Mouse (Mus musculus) gastrocnemius, adult 18-20 months (tissue): ENCODE results near the gene Atp8a2. TPM values are rescaled to one million over a fixed set of nuclear protein-coding genes. Genes with fewer than 3 reads are reported as not detected.

ENCODE experiments used
- DNase-seq: peaks from one replicate; pipeline ENCODE4 v3.0.0; 2021; ENCODE audit warnings: low spot score
- long read RNA-seq, 2 experiments: library from polyadenylated mRNA; stranded (forward); transcript quantifications; one replicate each; pipeline ENCODE4 v2.0.0; 2021
- total RNA-seq, 2 experiments: library from RNA; stranded (reverse); gene quantifications; 2 replicates each; pipeline ENCODE4 v1.2.3; 2021

The Atp8a2 gene
- total RNA-seq = under 1 TPM; 0.64 TPM
- long read RNA-seq, experiment 1, partial matches to known transcripts = 0 of 1 reads
- long read RNA-seq, experiment 1, other reads (novel, unspliced or antisense) = 1 of 1 reads
- long read RNA-seq, experiment 2, partial matches to known transcripts = 0 of 4 reads
- long read RNA-seq, experiment 2, other reads (novel, unspliced or antisense) = 4 of 4 reads

DNA sequence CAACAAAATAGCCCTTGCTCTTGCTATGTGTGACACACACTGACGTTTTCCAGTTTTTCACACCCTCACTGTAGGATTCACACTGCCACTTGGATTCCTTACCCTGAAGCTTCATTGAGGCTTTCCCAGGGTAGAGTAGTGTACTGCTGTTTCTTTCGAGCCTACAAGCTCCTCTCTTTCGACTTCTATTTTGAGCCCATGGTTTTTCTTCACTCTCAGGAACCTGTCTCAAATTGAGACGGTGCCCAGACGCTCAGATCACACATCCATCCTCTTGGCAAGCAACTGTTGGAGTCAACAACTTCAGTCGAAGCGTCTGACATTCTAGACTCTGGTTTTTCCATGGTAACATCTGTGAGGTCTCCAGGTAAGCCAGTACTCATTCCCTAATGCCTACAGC lies at the start of gene Atp8a2:
TSS of gene Atp8a2 (minus strand) at position 296 of the 400 bp plus-strand sequence.
- DNase-seq = no peak

DNA sequence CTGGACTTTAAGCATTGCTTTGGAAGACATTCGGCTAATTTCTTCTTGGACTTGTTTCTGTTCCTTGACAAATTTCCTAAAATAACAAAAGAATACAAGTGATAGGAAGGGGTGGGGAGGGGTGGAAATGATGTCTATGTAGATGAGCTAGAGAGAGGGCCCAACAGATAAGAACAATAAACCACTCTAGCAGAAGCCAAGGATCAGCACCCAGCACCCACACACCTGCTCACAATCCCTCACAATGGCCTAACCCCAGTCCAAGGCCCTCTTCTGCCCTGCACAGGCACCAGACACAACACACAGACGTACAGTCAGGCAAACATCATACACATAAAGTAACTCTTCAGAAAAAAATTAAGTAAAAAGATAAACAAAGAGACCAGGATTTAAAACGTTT lies 41.6 kb upstream of the Atp8a2 start:
- DNase-seq = no peak

DNA sequence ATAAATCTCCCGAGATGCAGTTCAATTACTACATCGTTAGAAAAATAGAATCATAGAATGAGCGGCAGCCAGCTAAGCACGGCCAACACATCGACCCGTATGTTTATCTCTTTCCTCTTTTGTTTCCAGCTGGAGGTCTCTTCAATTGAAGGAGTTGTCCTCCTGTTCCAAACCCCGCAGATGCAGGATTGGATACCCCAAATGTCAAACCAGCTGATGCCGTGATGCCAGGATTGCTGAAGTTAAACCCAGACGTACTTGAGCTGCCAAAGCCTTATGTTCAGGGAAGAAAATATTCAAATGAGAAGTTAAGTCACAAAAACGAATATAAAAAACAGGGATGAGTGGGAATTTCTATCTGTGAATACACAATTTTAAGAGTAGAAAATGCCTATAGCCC lies 22.9 kb upstream of the Atp8a2 start:
- DNase-seq = no peak

DNA sequence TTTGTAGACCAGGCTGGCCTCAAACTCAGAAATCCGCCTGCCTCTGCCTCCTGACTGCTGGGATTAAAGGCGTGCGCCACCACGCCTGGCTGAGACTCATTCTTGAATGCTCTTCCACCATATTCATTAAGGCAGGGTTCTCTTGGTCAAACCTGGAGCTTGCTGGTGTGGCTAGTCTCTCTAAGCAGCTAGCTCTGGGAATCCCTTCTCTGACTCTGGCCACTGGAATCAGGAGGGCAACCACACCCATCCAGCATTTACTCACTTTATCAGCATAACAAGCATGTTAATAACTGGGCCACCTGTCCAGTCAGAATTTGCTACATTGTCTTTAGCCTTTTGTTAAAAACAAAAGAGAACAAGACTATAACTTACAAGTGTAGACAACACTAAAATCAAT lies 20.6 kb upstream of the Atp8a2 start:
- DNase-seq = no peak

DNA sequence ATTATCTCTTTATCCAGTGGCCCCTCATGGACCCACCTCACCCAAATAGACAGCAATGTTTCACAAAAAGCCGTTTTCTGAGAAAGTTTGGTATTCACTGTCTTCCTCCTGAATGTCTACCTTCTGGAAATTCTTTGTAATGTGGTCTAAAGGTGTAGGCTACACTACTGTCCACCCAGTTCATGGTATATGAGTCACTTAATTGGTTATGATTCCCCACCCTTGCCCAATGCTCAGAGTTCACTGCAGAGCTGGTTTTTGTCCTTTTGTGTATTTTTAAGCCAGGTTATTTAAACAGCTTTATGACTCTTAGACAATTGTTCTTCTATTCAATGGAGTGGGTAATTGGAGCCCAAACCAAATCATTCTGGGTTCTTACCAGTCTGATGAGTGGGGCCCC lies 19.1 kb upstream of the Atp8a2 start:
- DNase-seq = no peak

DNA sequence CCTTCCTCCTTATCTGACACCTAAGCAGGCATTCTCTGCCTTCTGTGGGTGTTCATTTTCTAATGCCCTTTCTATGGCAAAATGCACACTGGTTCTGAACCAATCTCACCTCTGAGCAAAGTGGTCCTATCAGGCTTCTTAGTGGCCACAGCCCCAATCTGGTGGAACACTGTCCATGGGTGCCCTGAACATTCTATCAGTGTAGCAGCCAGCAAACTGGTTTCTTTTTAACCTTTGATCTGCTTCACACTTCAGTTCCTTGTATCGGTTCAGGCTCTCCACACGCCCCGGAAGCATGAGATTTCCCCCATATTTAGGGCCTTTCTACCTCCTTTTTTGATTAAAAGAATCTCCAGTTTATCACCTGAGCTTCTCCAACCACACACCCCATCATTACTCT lies 18.0 kb upstream of the Atp8a2 start:
- DNase-seq = no peak

DNA sequence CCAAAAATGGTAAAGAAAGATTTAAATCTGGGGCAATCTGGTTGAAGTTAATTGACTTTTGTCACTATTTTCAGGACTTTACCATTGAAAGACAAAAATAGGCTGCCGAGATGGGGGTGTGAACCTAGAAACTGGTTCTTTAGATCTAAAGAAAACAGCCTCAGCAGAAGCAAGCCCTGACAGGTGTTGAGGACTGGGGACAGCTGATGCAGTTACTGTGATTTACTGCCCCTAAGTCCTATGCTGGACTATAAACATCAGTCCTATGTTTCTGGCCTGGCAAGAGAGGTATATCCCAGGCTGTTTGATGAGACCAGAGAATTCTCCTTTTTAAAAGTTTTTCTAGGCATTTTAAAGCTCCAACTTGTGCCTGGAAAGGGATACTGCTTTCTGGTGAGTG lies 17.1 kb upstream of the Atp8a2 start:
- no peak for DNase-seq

DNA sequence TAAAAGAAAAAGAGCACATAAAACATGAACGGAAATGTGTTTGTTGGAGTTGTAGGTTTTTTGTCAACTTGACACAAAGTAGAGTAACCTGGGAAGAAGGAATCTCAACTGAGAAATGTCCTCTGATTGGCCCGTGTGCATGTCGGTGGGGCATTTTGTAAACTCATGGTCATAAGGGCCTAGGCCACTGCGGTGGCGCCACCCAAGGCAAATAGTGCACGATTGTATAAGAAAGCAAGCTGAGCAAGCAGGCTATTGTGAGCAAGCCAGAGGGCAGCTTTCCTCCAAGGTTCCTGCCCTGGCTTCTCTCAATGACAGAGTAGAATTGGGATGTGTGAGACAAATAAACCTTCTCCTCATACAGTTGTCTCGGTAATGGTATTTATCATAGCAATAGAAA lies 12.2 kb upstream of the Atp8a2 start:
- DNase-seq = no peak

DNA sequence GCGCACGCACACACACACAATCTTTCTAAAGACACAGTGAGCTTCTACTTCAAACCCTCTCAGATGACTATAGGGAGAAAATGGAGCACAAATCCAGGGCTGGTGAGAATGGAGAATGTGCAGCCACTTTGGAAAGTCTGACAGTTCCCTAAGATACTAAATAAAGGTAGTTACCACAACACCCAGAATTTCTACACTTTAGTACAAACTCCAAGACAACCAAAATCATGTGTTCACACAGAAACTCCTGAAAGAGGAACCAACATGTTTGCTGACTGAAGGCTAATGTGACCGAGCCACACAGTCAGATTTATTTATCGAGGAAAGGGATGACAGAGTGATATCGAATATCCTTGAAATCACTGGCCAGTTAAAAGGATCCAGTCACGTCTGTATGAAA lies 8.0 kb upstream of the Atp8a2 start:
- DNase-seq = no peak

DNA sequence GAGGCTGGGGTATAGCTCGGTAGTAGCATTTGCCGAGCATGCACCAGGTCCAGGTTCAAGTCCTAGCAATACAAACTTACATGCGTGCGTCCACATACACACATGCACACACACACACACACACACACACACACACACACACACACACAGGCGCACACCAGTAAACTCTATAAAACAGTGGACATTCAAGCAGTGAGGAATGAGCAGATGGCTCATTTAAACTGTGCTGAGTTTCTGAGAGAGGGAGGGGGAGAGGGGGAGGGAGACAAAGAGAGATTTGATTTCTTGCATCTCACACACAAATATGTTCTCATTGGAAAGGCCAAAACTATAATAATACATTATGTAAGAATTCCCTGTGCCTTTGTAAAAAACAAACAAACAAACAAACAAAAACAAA lies 980 bp downstream of the Atp8a2 start:
- no peak for DNase-seq

DNA sequence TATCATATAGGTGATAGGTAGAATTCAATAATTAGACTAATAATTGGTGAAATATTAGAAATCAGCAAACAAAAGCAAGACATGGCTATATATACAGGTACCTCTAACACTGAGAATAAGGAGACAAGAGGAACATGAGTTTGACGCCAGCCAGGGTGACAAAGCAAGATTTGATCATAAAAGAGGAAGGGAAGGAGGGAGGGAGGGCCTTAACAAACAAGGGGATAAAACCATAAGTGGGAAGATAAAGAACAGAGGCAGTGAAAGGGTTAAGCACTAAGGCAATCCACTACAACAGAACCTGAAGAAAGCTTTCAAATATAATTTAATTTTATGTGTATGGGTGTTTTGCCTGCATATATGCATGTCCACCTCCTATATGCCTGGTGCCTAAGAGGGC lies 2.4 kb downstream of the Atp8a2 start:
- DNase-seq = no peak

DNA sequence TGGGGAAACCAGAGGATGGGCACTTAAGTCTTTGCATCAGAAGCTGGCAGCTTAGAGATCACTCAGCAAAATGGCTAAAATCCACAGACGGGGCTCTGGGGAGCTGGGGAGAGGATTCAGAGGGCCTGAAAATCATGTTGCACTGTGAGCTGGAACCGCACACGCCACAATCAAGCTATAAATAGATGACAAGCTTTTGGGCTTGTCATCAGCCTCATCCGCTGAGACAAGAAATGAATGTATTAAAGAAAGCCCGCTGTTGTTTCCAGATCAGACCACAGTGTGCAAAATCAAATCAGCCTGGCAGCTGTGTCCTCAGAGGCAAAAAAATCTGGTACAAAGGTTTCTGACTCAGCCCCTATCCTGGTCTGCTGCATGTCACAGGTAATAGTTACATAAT lies 7.2 kb downstream of the Atp8a2 start:
- DNase-seq = no peak

DNA sequence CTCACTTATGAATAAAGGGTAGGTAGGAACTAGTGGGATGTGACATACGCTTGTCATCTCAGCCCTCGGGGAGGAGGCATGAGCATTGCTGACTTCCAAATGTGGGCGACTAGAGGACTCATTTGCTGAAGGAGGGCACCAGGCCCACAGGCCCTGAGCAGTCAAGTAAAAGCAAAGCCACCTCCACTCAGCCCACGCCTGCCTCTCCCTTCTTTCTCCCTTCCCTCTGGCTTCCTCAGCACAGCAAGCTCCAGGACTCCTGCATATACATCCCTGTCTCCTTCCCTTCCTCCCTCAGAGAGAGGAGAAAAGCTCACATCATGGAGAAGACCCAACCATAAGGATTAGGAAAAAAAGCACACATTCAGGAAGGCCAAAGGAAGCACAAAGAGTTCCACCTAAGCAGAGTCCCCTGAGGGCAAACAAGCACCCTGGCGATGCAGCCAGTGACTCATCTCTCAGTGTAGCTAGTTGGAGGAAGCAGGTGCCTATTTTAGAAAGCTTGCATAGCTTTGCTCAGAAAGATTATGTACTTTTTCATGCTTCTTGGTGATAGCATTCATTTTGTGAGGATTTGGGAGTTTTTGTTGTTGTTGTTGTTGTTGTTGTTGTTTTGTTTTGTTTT lies 8.7 kb downstream of the Atp8a2 start:
- DNase-seq = no peak

DNA sequence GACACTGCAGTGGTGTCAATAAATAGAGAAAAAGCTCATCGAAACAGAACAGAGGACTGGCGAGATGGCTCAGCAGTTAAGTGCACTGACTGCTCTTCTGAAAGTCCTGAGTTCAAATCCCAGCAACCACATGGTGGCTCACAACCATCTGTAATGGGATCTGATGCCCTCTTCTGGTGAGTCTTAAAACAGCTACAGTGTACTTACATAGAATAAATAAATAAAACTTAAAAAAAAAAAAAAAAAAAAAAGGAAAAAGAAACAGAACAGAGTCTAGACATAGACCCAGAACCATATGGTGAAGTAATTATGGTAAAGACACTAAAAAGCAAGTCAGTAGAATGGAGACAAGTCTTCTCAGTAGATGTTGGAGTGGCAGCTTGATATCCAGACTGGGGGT lies 15.7 kb downstream of the Atp8a2 start:
- DNase-seq = no peak

DNA sequence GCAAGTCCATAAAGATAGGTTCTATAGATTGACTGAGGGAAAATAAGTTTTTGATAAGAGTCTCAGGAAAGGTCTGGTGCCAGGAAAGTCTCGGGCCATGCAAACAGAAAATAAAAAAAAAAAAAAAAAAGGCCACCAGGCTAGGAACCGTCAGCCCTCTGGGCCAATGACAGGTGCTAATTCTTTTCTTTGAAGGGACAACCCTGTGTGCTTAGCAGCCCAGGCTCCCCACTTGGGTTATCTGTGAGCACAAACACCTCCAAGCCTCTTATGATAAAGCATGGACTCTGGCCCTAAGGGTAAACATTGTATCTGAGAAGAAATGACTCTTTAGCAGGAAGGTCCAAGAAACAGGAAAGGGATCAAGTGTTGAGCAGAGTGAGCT lies 18.4 kb downstream of the Atp8a2 start:
- DNase-seq = no peak

DNA sequence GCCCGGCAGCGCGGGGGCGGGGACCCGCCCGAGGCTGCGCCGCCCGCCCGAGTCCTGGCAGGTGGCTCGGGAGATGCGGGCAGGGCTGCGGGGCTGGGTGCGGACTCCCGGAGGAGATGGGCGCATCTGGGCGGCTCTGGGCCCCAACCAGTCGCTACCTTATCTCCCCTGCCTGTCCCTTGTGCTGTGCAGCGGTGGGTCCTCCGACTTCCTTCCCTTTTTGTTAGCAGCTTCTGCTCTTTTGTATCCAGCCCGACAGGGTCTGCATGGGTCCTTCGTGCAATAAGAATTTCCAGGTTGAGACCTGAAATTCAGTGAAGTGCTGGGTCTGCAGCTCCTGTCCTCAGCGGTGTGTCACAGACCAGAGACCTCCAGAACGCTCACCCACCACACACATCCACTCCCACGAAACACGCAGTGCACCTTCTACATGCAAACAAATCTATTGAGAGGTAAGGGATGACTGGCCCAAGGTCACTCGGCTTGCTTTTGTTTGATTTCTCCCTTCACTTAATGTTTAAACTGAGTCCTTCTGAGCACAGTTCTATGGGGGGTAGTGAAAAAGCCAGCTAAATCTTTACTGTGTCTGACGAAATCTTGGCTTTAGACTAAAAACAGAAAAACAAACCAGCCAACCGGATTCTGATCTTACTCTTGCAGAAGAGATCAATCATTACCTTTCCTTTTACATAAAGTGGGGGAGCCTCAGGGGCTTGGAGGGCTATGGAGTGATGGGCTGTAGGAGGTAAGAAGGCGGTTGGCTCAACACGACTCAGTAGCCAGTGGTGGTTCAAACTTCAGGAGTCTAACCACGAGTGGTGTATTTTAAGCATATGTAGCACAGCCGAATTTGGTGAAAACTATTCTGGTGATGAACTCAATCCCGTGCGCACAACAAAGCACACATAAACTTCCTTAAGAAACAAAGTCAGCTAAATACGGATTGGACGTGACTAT lies 19.1 kb downstream of the Atp8a2 start:
- DNase-seq = no peak

DNA sequence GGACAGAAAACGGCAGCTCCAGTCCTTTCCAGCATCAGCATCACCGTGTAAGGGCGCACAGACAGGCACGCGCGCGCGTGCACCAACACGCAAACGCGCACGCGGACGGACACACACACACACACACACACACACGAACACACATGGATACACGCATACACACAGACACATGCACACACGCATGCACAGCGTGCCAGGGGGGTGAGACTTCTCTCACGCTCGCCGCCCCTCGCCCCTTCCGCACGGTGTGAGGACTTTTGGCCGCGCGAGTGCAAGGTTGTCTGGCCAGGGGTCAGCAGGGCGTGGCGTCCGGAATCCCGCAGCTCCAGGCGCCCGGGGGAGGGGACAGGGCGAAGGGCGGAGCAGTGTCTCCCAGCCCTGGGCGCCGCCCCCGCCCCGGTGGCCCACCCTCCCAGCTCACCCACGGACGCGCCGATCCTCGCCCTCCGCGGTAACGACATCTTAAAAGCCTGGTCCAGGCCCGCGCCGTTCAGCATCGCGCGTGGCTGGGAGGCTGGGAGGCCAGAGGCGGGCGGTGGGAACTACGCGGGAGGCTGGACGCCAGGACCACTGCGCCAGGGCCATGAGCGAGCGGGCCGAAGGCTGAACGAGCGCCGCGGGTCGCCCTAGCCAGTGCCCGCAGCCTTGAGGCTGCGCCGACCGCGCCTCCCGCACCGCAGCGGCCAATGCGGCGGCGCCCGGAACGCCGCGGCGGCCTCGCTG lies 19.9 kb downstream of the Atp8a2 start:
- DNase-seq = no peak

DNA sequence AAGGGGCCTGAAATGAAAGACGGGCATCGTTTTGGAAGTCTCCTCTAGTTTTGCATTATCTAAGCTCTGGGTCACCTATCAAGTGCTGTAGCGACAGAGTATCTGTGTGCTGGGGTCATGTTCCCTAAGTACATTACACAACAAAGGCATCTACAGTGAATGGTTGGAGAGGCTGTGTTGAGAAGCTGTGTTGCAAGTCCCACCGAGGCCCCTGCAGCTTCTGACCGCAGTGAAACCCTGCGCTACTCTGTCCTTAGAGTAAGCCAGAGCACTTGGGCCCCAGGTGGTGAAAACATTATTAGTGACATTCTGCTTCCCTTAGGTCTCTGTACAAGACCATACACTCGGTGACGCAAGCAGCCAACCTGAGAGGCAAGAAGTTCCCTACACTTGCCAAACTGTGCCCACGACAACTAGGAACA lies 20.5 kb downstream of the Atp8a2 start:
- DNase-seq = no peak

DNA sequence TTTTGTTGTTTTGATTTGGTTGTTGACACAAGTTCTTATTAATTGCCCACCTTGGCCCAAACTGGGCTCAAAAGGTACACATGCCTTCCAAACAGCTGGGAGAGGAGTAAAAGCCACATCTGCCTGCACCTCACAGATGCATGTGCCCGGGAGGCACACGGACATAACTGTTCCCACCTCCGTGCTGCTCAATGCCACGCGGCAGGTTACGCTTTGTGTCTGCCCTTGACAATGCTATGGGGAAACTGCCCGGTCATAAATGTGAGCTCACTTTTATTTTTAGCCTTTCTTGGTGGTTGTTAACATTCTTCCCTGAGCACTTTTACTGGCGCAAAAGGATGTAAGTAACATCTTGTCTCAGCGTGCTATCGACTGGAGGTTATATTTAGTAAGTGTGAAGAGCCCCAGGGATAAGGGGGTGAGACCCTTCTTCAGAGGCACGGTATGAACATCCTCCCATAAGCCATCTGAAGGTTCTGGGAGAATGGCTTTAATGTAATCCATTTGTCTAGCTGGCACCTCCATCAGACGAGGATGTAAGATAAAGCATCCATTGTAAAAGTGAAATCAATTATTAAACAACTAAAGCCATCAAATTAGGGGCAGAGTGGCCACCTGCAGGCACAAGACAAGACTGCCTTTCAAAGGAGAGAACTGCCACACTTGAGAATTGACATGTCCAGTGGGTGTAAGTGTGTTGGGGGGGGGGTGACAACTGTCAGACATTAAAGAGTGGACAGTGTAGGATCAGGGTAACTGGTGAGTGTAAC lies 24.5 kb downstream of the Atp8a2 start:
- DNase-seq = no peak

DNA sequence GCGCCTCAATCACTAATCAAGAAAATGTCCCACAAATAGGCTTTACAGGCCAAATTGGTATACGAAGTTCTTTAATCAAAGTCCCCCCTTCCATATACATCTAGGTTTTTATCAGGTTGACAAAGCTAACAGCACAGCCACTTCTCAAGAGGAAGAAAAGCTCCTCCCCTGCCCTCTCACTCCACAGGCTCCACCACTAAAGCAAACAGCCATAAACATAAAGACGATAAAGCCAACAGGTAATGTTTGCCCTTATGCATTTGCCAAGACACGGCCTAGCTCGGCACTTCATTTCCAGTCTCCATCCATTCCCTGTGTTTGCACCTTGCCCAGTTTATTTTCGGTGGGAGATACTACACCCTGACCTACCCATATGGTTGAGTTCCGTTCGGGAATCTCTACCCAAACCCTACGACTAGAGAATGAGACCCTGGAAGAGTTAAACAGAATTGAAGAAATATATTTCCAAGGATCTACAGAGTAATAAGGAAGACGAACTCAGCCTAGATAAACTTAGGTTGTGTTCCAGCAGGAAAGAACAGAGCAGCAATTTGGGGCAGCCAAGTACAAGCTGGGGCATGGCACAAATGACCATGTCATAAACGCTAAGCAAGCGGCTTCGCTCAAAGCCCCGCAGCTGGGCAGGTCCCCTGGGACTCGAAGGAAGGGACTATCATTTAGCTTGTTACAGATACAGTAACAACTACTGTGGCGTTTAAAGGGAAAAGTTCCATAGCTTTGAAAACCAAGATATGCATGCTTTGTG lies 26.0 kb downstream of the Atp8a2 start:
- DNase-seq = no peak
